Mouse (Mus musculus) CD4-positive naive resting alpha-beta T cell, adult 57 days (primary cell): ENCODE data around the gene Olfr1500. TPM values are rescaled to one million over a fixed set of nuclear protein-coding genes. Genes with fewer than 3 reads are reported as not detected.

ENCODE experiments used
- total RNA-seq: library from RNA; stranded (reverse); gene quantifications from one replicate; pipeline ENCODE4 v1.2.4, GENCODE M21; 2023

The Olfr1500 gene
- not detected for total RNA-seq

GRCm38 (mm10) chr19:13830388-13830787 lies at the start of gene Olfr1500:
Gene Olfr1500 (minus strand): TSS chr19:13830488.

GRCm38 (mm10) chr19:13861495-13861894 lies 31.2 kb upstream of the Olfr1500 start, which contains the start of gene Olfr1502:
Gene Olfr1502 (plus strand): TSS chr19:13861795.

DNA sequence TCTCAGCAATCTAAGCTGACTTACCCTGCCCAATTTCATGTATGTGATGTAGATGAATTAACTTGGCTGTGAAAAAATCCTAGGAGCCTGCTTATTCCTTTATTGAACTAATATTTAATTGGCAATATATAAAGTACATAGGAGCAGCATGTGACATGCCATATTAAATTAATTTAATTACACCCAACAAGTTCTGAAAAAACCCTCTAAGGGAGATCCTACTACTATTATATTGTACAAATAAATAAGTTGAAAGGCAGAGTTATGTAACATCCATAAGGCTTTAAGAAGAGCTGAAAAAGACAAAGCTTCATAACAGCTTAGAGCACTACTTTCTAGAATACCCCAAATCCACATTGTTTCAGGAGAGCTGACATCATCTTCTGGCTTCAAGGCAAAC lies 20.3 kb upstream of the Olfr1500 start, which contains the start of gene Olfr1501:
Olfr1501 (minus strand) TSS at position 101 of the 400 bp plus-strand sequence.

DNA sequence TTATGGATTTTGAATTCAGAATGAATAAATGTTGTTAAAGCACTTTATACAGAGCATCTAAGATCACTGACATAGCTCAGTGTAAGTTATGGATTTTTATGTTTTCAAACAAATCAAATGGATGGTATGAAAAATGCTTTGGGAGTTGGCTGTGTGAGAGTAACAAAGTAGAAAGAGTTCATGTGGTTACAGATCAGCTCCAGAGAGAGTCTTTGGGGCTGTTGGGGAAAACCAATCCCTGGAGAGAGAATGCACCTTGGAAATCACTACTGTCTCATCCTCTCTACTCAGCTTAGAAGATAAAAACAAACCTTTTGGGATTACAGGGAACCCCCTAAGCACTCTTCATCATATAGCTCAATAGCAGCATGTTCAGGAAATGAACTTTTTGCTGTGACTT lies 10.9 kb downstream of the Olfr1500 start, which contains the start of gene Olfr1499:
Olfr1499 (minus strand) TSS at position 101 of the 400 bp plus-strand sequence.

GRCm38 (mm10) chr19:13798102-13798501 lies 32.2 kb downstream of the Olfr1500 start, which contains the start of gene Olfr1497:
Gene Olfr1497 (minus strand): TSS chr19:13798202.

DNA sequence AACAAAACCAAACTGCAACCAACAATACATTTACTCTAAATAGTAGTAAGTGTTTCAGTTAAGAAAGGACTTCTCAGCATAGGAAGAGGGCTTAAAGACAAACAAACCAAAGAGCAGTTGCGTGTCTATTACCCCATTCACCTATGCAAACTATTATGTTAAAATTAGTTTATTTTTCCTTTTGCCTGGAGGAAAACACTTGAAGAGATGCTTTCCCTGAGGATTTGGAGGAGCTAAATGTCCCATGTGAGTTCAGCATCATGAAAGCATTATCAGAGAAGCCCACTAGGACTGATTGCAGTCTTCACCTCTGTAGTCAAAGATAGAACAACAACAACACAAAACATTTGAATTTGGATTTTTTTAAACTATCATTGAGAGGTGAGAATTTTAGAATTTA lies 52.7 kb downstream of the Olfr1500 start, which contains the start of gene Olfr1496:
Olfr1496 (plus strand) TSS at position 301 of the 400 bp plus-strand sequence.

Other genes starting within 250 kb of the Olfr1500 start
- not detected for gene Olfr1484, start 247.0 kb downstream of the Olfr1500 start, total RNA-seq
- gene Olfr1487, start 213.1 kb downstream of the Olfr1500 start, total RNA-seq, result not detected
- not detected for gene Olfr1489, start 198.9 kb downstream of the Olfr1500 start, total RNA-seq
- gene Olfr1490, start 179.4 kb downstream of the Olfr1500 start, total RNA-seq, result not detected
- gene Olfr1491, start 133.2 kb downstream of the Olfr1500 start, total RNA-seq, result not detected
- gene Olfr1493-ps1, start 107.2 kb downstream of the Olfr1500 start, total RNA-seq, result not detected
- not detected for gene Olfr1494, start 90.8 kb downstream of the Olfr1500 start, total RNA-seq
- not detected for gene Olfr1495, start 65.9 kb downstream of the Olfr1500 start, total RNA-seq
- not detected for gene Olfr1496, start 52.6 kb downstream of the Olfr1500 start, total RNA-seq
- not detected for gene Olfr1497, start 32.3 kb downstream of the Olfr1500 start, total RNA-seq
- not detected for gene Olfr1499, start 11.0 kb downstream of the Olfr1500 start, total RNA-seq
- not detected for gene Olfr1501, start 20.2 kb upstream of the Olfr1500 start, total RNA-seq
- gene Olfr1502, start 31.3 kb upstream of the Olfr1500 start, total RNA-seq, result not detected
- not detected for gene Olfr1504, start 67.4 kb upstream of the Olfr1500 start, total RNA-seq
- not detected for gene Olfr1505, start 83.0 kb upstream of the Olfr1500 start, total RNA-seq